In genomic region chr10:86389913-86390312, GRCm38 (mm10) we compare ENCODE assay signal across 14 mouse cellular contexts.
DNase-seq lines count a peak whose midpoint lies in the region; ATAC-seq and TF ChIP-seq lines count a peak whose summit lies in the region.
"Had no signal": no experiment of that assay in that cellular context is flagged by ENCODE, and none has a peak within 500 bp of the region (broad histone marks: within the 10 kb centered on the region; RNA-seq: fewer than 3 reads in every experiment).

No protein-coding gene starts in this region.

- ATAC-seq in frontal cortex, adult (ENCODE audit: low TSS enrichment): peak; percentile 70
- peak; percentile 31; the same call in 1 of the 2 replicates for ATAC-seq in neural tube, embryonic 14.5 days (ENCODE audit: low read depth)
- ATAC-seq in hindbrain, postnatal 0 days: peak; percentile 47; the same call in 1 of the 2 replicates
- peak; percentile 24; the same call in 1 of the 2 replicates for ATAC-seq in stomach, postnatal 0 days (ENCODE audit: low FRiP score, low TSS enrichment)
- ATAC-seq: liver, postnatal 0 days had no signal

- DNase-seq in frontal cortex, postnatal 25 days (ENCODE audit: low spot score in 2 of 2): no peak
- no peak for DNase-seq in neural tube, embryonic 10.5 days (ENCODE audit: extremely low spot score, low spot score)
- peak; percentile 37 for DNase-seq in hindbrain, postnatal 0 days (ENCODE audit: low spot score)
- no peak for DNase-seq in stomach, postnatal 0 days (ENCODE audit: low spot score)
- no peak for DNase-seq in ovary, postnatal 10 days (ENCODE audit: low spot score)
- DNase-seq in testis, postnatal 14 days (ENCODE audit: low spot score): no peak
- DNase-seq: embryo, embryonic 11 days; kidney, postnatal 36 days; left cerebral cortex, postnatal 4 days; liver, postnatal 0 days had no signal

- no peaks in the 10 kb centered on the region for H3K9me3 ChIP-seq in neural tube, embryonic 14.5 days (ENCODE audit: control insufficient read depth, low read length)
- H3K9me3 ChIP-seq in hindbrain, postnatal 0 days (ENCODE audit: low read length): no peaks in the 10 kb centered on the region
- no peaks in the 10 kb centered on the region for H3K9me3 ChIP-seq in stomach, postnatal 0 days (ENCODE audit: control insufficient read depth, low read length)
- H3K9me3 ChIP-seq: hindbrain, embryonic 15.5 days; neural tube, embryonic 12.5 days had no signal

- H3K27ac ChIP-seq in neural tube, embryonic 14.5 days (ENCODE audit: low read depth, low read length): no peak overlapping the region
- no peak overlapping the region for H3K27ac ChIP-seq in hindbrain, postnatal 0 days
- no peak overlapping the region for H3K27ac ChIP-seq in stomach, postnatal 0 days (replicated peaks)
- H3K27ac ChIP-seq: hindbrain, embryonic 15.5 days; neural tube, embryonic 12.5 days had no signal

- H3K4me2 ChIP-seq in neural tube, embryonic 14.5 days (ENCODE audit: low read depth, low read length): no peak overlapping the region
- H3K4me2 ChIP-seq in hindbrain, postnatal 0 days (ENCODE audit: low read depth, low read length): no peak overlapping the region
- no peak overlapping the region for H3K4me2 ChIP-seq in stomach, postnatal 0 days (replicated peaks; ENCODE audit: low read depth)
- H3K4me2 ChIP-seq: hindbrain, embryonic 15.5 days; neural tube, embryonic 12.5 days had no signal

- no peak for TF ChIP-seq CTCF in hindbrain, postnatal 0 days (IDR thresholded peaks at IDR 0.05; ENCODE audit: low read depth)
- TF ChIP-seq CTCF in stomach, postnatal 0 days (IDR thresholded peaks at IDR 0.05; ENCODE audit: low read depth): no peak

- 33% methylated on average over 2 of the region's 2 CpGs for WGBS in neural tube, embryonic 14.5 days
- WGBS in hindbrain, postnatal 0 days: 37% methylated on average over 2 of the region's 2 CpGs
- WGBS in stomach, postnatal 0 days: 40% methylated on average over 2 of the region's 2 CpGs

- no peaks in the 10 kb centered on the region for H3K4me1 ChIP-seq in neural tube, embryonic 14.5 days (ENCODE audit: control insufficient read depth, insufficient read depth, low read length)
- 0 out of 2 replicates have a peak, but pooled peaks cover 11% of the 10 kb centered on the region for H3K4me1 ChIP-seq in hindbrain, postnatal 0 days (ENCODE audit: insufficient read depth, low read length)
- H3K4me1 ChIP-seq in stomach, postnatal 0 days (replicated peaks; ENCODE audit: control insufficient read depth, insufficient read depth): 0 out of 2 replicates have a peak, but pooled peaks cover 2% of the 10 kb centered on the region

- TF ChIP-seq EP300 in stomach, postnatal 0 days (optimal IDR thresholded peaks at IDR 0.05): no peak

- H3K27me3 ChIP-seq in neural tube, embryonic 14.5 days (ENCODE audit: control insufficient read depth, insufficient read depth, low read length): no peaks in the 10 kb centered on the region
- H3K27me3 ChIP-seq in hindbrain, postnatal 0 days (ENCODE audit: insufficient read depth, low read length): no peaks in the 10 kb centered on the region
- H3K27me3 ChIP-seq in stomach, postnatal 0 days (ENCODE audit: control insufficient read depth, insufficient read depth, low read length): no peaks in the 10 kb centered on the region
- H3K27me3 ChIP-seq: hindbrain, embryonic 15.5 days; neural tube, embryonic 12.5 days had no signal

- H3K36me3 ChIP-seq in neural tube, embryonic 14.5 days (ENCODE audit: control insufficient read depth, insufficient read depth, low read length): no peaks in the 10 kb centered on the region
- H3K36me3 ChIP-seq in hindbrain, postnatal 0 days (ENCODE audit: insufficient read depth, low read length): no peaks in the 10 kb centered on the region
- no peaks in the 10 kb centered on the region for H3K36me3 ChIP-seq in stomach, postnatal 0 days (ENCODE audit: control insufficient read depth, insufficient read depth, low read length)
- H3K36me3 ChIP-seq: hindbrain, embryonic 15.5 days; neural tube, embryonic 12.5 days had no signal

- H3K4me3 ChIP-seq in neural tube, embryonic 14.5 days (ENCODE audit: low read depth, low read length): no peak overlapping the region
- no peak overlapping the region for H3K4me3 ChIP-seq in hindbrain, postnatal 0 days (ENCODE audit: low read length)
- H3K4me3 ChIP-seq in stomach, postnatal 0 days (ENCODE audit: low read depth, low read length): no peak overlapping the region
- H3K4me3 ChIP-seq: hindbrain, embryonic 15.5 days; neural tube, embryonic 12.5 days had no signal

- no peak overlapping the region for H3K9ac ChIP-seq in neural tube, embryonic 14.5 days (replicated peaks; ENCODE audit: low read depth, low read length)
- H3K9ac ChIP-seq in hindbrain, postnatal 0 days (replicated peaks; ENCODE audit: low read length): no peak overlapping the region
- H3K9ac ChIP-seq in stomach, postnatal 0 days (ENCODE audit: low read length): no peak overlapping the region
- H3K9ac ChIP-seq: hindbrain, embryonic 15.5 days; liver, postnatal 0 days; neural tube, embryonic 12.5 days had no signal
